In genomic region chr3:85846316-85846715, GRCm38 (mm10) we compare ENCODE assay signal across 32 mouse cellular contexts. TPM values are rescaled to one million over a fixed set of nuclear protein-coding genes. Genes with fewer than 3 reads are reported as not detected.
DNase-seq lines count a peak whose midpoint lies in the region; ATAC-seq and TF ChIP-seq lines count a peak whose summit lies in the region.
"Had no signal": no experiment of that assay in that cellular context is flagged by ENCODE, and none has a peak within 500 bp of the region (broad histone marks: within the 10 kb centered on the region; RNA-seq: fewer than 3 reads in every experiment).

No protein-coding gene starts in this region.

- peaks cover 8% of the 10 kb centered on the region for H3K4me1 ChIP-seq in embryonic facial prominence, embryonic 14.5 days (ENCODE audit: control insufficient read depth, insufficient read depth, low read length)
- H3K4me1 ChIP-seq in embryonic facial prominence, embryonic 10.5 days: peaks cover 15% of the 10 kb centered on the region
- H3K4me1 ChIP-seq: midbrain, embryonic 12.5 days had no signal

- no peaks in the 10 kb centered on the region for H3K36me3 ChIP-seq in embryonic facial prominence, embryonic 14.5 days (ENCODE audit: control insufficient read depth, insufficient read depth, low read length)
- no peaks in the 10 kb centered on the region for H3K36me3 ChIP-seq in embryonic facial prominence, embryonic 10.5 days (replicated peaks)
- H3K36me3 ChIP-seq: embryonic facial prominence, embryonic 13.5 days; heart, embryonic 13.5 days; kidney, embryonic 15.5 days; limb, embryonic 13.5 days; lung, embryonic 15.5 days; midbrain, embryonic 12.5 days; neural tube, embryonic 13.5 days had no signal

- H3K4me2 ChIP-seq in embryonic facial prominence, embryonic 14.5 days (ENCODE audit: low read depth, low read length): no peak overlapping the region
- H3K4me2 ChIP-seq: embryonic facial prominence, embryonic 13.5 days; heart, embryonic 13.5 days; kidney, embryonic 15.5 days; limb, embryonic 13.5 days; liver, embryonic 11.5 days; lung, embryonic 15.5 days; midbrain, embryonic 12.5 days; neural tube, embryonic 13.5 days had no signal

- 73% methylated on average over 1 of the region's 1 CpGs for WGBS in embryonic facial prominence, embryonic 14.5 days
- 79% methylated on average over 1 of the region's 1 CpGs for WGBS in embryonic facial prominence, embryonic 10.5 days

- no peak for TF ChIP-seq POLR2A in brain, embryonic 14.5 days (IDR thresholded peaks at IDR 0.05; ENCODE audit: borderline replicate concordance, extremely low read depth, insufficient read depth, insufficient read length, poor library complexity, severe bottlenecking)

- intact Hi-C loops in left cerebral cortex, postnatal 36 days (cut with DNase I): no loop called here

- ATAC-seq in embryonic facial prominence, embryonic 14.5 days (ENCODE audit: low read depth): peak; percentile 32; the same call in 1 of the 2 replicates
- no peak for ATAC-seq in granulocyte monocyte progenitor cell, adult 5-6 weeks (replicated peaks; ENCODE audit: poor library complexity, severe bottlenecking)
- ATAC-seq: hindbrain, embryonic 16.5 days had no signal

- no peaks in the 10 kb centered on the region for H3K9me3 ChIP-seq in embryonic facial prominence, embryonic 14.5 days (ENCODE audit: control insufficient read depth, low read length)
- no peaks in the 10 kb centered on the region for H3K9me3 ChIP-seq in embryonic facial prominence, embryonic 10.5 days
- H3K9me3 ChIP-seq: embryonic facial prominence, embryonic 13.5 days; heart, embryonic 13.5 days; kidney, embryonic 15.5 days; lung, embryonic 15.5 days; midbrain, embryonic 12.5 days; neural tube, embryonic 13.5 days had no signal

- H3K27me3 ChIP-seq in embryonic facial prominence, embryonic 14.5 days (replicated peaks; ENCODE audit: control insufficient read depth, insufficient read depth, low read length): no peaks in the 10 kb centered on the region
- H3K27me3 ChIP-seq in embryonic facial prominence, embryonic 10.5 days (replicated peaks; ENCODE audit: low read depth, poor library complexity, severe bottlenecking): no peaks in the 10 kb centered on the region
- H3K27me3 ChIP-seq: embryonic facial prominence, embryonic 13.5 days; heart, embryonic 13.5 days; kidney, embryonic 15.5 days; limb, embryonic 13.5 days; lung, embryonic 15.5 days; midbrain, embryonic 12.5 days; neural tube, embryonic 13.5 days had no signal

- H3K27ac ChIP-seq in embryonic facial prominence, embryonic 14.5 days (replicated peaks; ENCODE audit: low read depth, low read length): no peak overlapping the region
- no peak overlapping the region for H3K27ac ChIP-seq in embryonic facial prominence, embryonic 10.5 days (replicated peaks)
- H3K27ac ChIP-seq: embryonic facial prominence, embryonic 13.5 days; gastrocnemius, adult 2 months; heart, embryonic 13.5 days; kidney, embryonic 15.5 days; left cerebral cortex, adult 2 months; limb, embryonic 13.5 days; lung, embryonic 15.5 days; midbrain, embryonic 12.5 days; neural tube, embryonic 13.5 days had no signal

- no peak overlapping the region for H3K9ac ChIP-seq in embryonic facial prominence, embryonic 14.5 days (ENCODE audit: low read depth, low read length)
- H3K9ac ChIP-seq: embryonic facial prominence, embryonic 13.5 days; heart, embryonic 13.5 days; kidney, embryonic 15.5 days; limb, embryonic 13.5 days; lung, embryonic 15.5 days; midbrain, embryonic 12.5 days; neural tube, embryonic 13.5 days had no signal

- DNase-seq in embryonic facial prominence, embryonic 14.5 days (ENCODE audit: low spot score): peak; percentile 84
- DNase-seq in embryonic facial prominence, embryonic 10.5 days (ENCODE audit: low spot score): no peak
- DNase-seq in lung, postnatal 10 days: peak; percentile 14
- no peak for DNase-seq in lung, postnatal 36 days
- peak; percentile 68 for DNase-seq in brain, embryonic 14.5 days (ENCODE audit: low read depth)
- DNase-seq in left cerebral cortex, postnatal 36 days (ENCODE audit: low spot score in 2 of 2): no peak
- DNase-seq: adrenal gland, adult 8-10 months; cerebellum, adult 11-12 months; cerebellum, adult 9-11 months; embryo, embryonic 11 days; gastrocnemius, adult 2 months; gastrocnemius, postnatal 36 days; heart, postnatal 14 days; kidney, adult 18-20 months; kidney, postnatal 25 days; lung, postnatal 4 days; retina, postnatal 1 day; right cerebral cortex, postnatal 25 days; spleen, adult 18-20 months; thymus, postnatal 14 days had no signal

- TF ChIP-seq CTCF in brain, embryonic 14.5 days (IDR thresholded peaks at IDR 0.05; ENCODE audit: borderline replicate concordance, extremely low read depth, insufficient read depth, insufficient read length): no peak

- H3K4me3 ChIP-seq in embryonic facial prominence, embryonic 14.5 days (ENCODE audit: low read depth, low read length): no peak overlapping the region
- no peak overlapping the region for H3K4me3 ChIP-seq in embryonic facial prominence, embryonic 10.5 days
- H3K4me3 ChIP-seq: embryonic facial prominence, embryonic 13.5 days; gastrocnemius, adult 2 months; heart, embryonic 13.5 days; kidney, embryonic 15.5 days; left cerebral cortex, adult 2 months; limb, embryonic 13.5 days; lung, embryonic 15.5 days; megakaryocyte, embryonic 14.5 days; midbrain, embryonic 12.5 days; neural tube, embryonic 13.5 days had no signal

RNA-seq across cellular contexts. Expression of gene Fam160a1, which starts 29.2 kb away (rescaled TPM):
- polyA plus RNA-seq in embryonic facial prominence, embryonic 14.5 days (2014; fragmentation: Nextera tagmentation; extraction: Ambion mirVana): 5.6 and 6.5 TPM in 2 replicates
- 1.3 and 1.7 TPM in 2 replicates for polyA plus RNA-seq in embryonic facial prominence, embryonic 10.5 days (2016; fragmentation: Nextera tagmentation; extraction: Ambion mirVana)
- polyA plus RNA-seq in brain, embryonic 14.5 days (2012; rRNA removed): 0.49 and 0.53 TPM in 2 replicates
- not detected in 2 replicates for total RNA-seq in granulocyte monocyte progenitor cell, adult 5-6 weeks (2014; fragmentation: Nextera tagmentation)
- total RNA-seq in granulocyte monocyte progenitor cell, adult 5-6 weeks (2017): not detected in 2 replicates
- 1 to 10 TPM; 4.3 to 5.0 TPM for total RNA-seq in left cerebral cortex, postnatal 36 days (2021)

RNA-seq across cellular contexts. Expression of gene Glt28d2, which starts 41.0 kb away (rescaled TPM):
- polyA plus RNA-seq in embryonic facial prominence, embryonic 14.5 days (2014; fragmentation: Nextera tagmentation; extraction: Ambion mirVana): 2.6 and 2.7 TPM in 2 replicates
- polyA plus RNA-seq in embryonic facial prominence, embryonic 10.5 days (2016; fragmentation: Nextera tagmentation; extraction: Ambion mirVana): 0.59 and 0.64 TPM in 2 replicates
- 0.10 and 0.18 TPM in 2 replicates for polyA plus RNA-seq in brain, embryonic 14.5 days (2012; rRNA removed)
- not detected in 2 replicates for total RNA-seq in granulocyte monocyte progenitor cell, adult 5-6 weeks (2014; fragmentation: Nextera tagmentation)
- total RNA-seq in granulocyte monocyte progenitor cell, adult 5-6 weeks (2017): not detected in 2 replicates
- under 1 TPM; 0.47 to 0.70 TPM for total RNA-seq in left cerebral cortex, postnatal 36 days (2021)

RNA-seq across cellular contexts. Expression of gene Gm37240, which starts 41.0 kb away (rescaled TPM):
- 10.7 and 13.4 TPM in 2 replicates for polyA plus RNA-seq in embryonic facial prominence, embryonic 14.5 days (2014; fragmentation: Nextera tagmentation; extraction: Ambion mirVana)
- 1.9 and 2.8 TPM in 2 replicates for polyA plus RNA-seq in embryonic facial prominence, embryonic 10.5 days (2016; fragmentation: Nextera tagmentation; extraction: Ambion mirVana)
- 0.08 and 0.53 TPM in 2 replicates for polyA plus RNA-seq in brain, embryonic 14.5 days (2012; rRNA removed)
- not detected in 2 replicates for total RNA-seq in granulocyte monocyte progenitor cell, adult 5-6 weeks (2014; fragmentation: Nextera tagmentation)
- total RNA-seq in granulocyte monocyte progenitor cell, adult 5-6 weeks (2017): not detected in 2 replicates
- total RNA-seq in left cerebral cortex, postnatal 36 days (2021): 1 to 10 TPM in 1 of 2 experiments, under 1 TPM in 1; 0.66 to 1.3 TPM
- polyA plus RNA-seq: neural tube, embryonic 13.5 days had no signal

Comparison
In these comparisons a context has a peak if more than half of its experiments do, and no peak if none do; other contexts are left out.
1. DNase-seq: peak in embryonic facial prominence, embryonic 14.5 days (single experiment), lung, postnatal 10 days (single experiment) and brain, embryonic 14.5 days (single experiment); none in embryonic facial prominence, embryonic 10.5 days (single experiment), lung, postnatal 36 days (single experiment) and left cerebral cortex, postnatal 36 days (0 of 2).